Mouse (Mus musculus) lung, embryonic 15.5 days (tissue): ENCODE data around the gene Rbm4. TPM values are rescaled to one million over a fixed set of nuclear protein-coding genes. Genes with fewer than 3 reads are reported as not detected.
"Not testable (repeated sequence)": the region's sequence is repeated elsewhere in the genome, so short reads cannot be mapped to it uniquely, and the experiment has no call there.

Experiments
- ATAC-seq: fragments of 200-750 bp; cut with Nextera tagmentation; 2 replicates; pipeline ENCODE4 v1.8.0; 2017; ENCODE audit warnings: moderate number of reproducible peaks, borderline replicate concordance; ENCODE audit not compliant: low FRiP score, low TSS enrichment; ENCODE audit errors: extremely low read depth
- H3K27ac ChIP-seq: fragments of 300-500 bp; sonication (generic); 2 replicates; pipeline ENCODE4 v1.5.1; 2015; ENCODE audit warnings: moderate library complexity, mild to moderate bottlenecking, inconsistent platforms
- H3K27me3 ChIP-seq: fragments of 300-500 bp; sonication (generic); 2 replicates; pipeline ENCODE4 v1.6.1; 2015; ENCODE audit warnings: inconsistent platforms
- H3K36me3 ChIP-seq: fragments of 300-500 bp; sonication (generic); 2 replicates; pipeline ENCODE4 v1.6.1; 2015; ENCODE audit warnings: inconsistent platforms
- H3K4me1 ChIP-seq: fragments of 300-500 bp; sonication (generic); 2 replicates; pipeline ENCODE4 v1.6.1; 2015; ENCODE audit warnings: inconsistent platforms
- H3K4me2 ChIP-seq: fragments of 300-500 bp; sonication (generic); 2 replicates; pipeline ENCODE4 v1.6.1; 2015; ENCODE audit warnings: inconsistent platforms, mild to moderate bottlenecking, moderate library complexity
- H3K4me3 ChIP-seq: fragments of 300-500 bp; sonication (generic); 2 replicates; pipeline ENCODE4 v1.5.1; 2015; ENCODE audit warnings: mild to moderate bottlenecking, inconsistent platforms
- H3K9ac ChIP-seq: fragments of 300-500 bp; sonication (generic); 2 replicates; pipeline ENCODE4 v1.6.1; 2015; ENCODE audit warnings: inconsistent platforms
- H3K9me3 ChIP-seq: fragments of 300-500 bp; sonication (generic); 2 replicates; pipeline ENCODE4 v1.6.1; 2016; ENCODE audit warnings: inconsistent platforms
- WGBS: fragments of 180-500 bp; shearing (Covaris S2); methylation state at CpG from one replicate; pipeline ENCODE4 v1.1.7; 2015; 5-methylcytosine and 5-hydroxymethylcytosine counted together
- polyA plus RNA-seq: library from polyadenylated mRNA; unstranded; fragments of >200 nt; fragmentation: Nextera tagmentation; extraction: Ambion mirVana; gene quantifications from 2 replicates; pipeline ENCODE4 v1.2.1, GENCODE M21; 2015

Gene Rbm4
- polyA plus RNA-seq, 1 experiment from 2014 or later: 64.1 TPM

- Histone ChIP-seq H3K4me1 (peaks cover 2% of the 10 kb centered on the region; the same call in 1 of the 2 replicates), H3K9ac (no peak overlapping the region), H3K9me3 (no peaks in the 10 kb centered on the region), H3K4me3 (no peak overlapping the region), H3K36me3 (no peaks in the 10 kb centered on the region), H3K27me3 (no peaks in the 10 kb centered on the region), H3K27ac (no peak overlapping the region), H3K4me2 (no peak overlapping the region)
- 29% methylated on average over 1 of the region's 1 CpGs for WGBS
- no peak for ATAC-seq
Observed at GRCm38 (mm10) chr19:4817182-4817835, 23.6 kb upstream of the Rbm4 start.

- no peak for ATAC-seq
- no peak overlapping the region for H3K27ac ChIP-seq
- no peak overlapping the region for H3K4me3 ChIP-seq
- no peaks in the 10 kb centered on the region for H3K27me3 ChIP-seq
- no peaks in the 10 kb centered on the region for H3K9me3 ChIP-seq
- 86% methylated on average over 6 of the region's 6 CpGs for WGBS
- no peak overlapping the region for H3K4me2 ChIP-seq
- H3K9ac ChIP-seq: no peak overlapping the region
- no peaks in the 10 kb centered on the region for H3K36me3 ChIP-seq
- peaks cover 15% of the 10 kb centered on the region for H3K4me1 ChIP-seq
Observed at GRCm38 (mm10) chr19:4813015-4813414, 19.3 kb upstream of the Rbm4 start.

- ATAC-seq: not testable (repeated sequence)
- peak overlapping the region; percentile 73 for H3K4me2 ChIP-seq
Observed at GRCm38 (mm10) chr19:4812334-4812949, 18.7 kb upstream of the Rbm4 start.

GRCm38 (mm10) chr19:4811909-4812242 lies 18.2 kb upstream of the Rbm4 start:
- ATAC-seq: peak; percentile 46
- WGBS: 4% methylated on average over 12 of the region's 12 CpGs
- H3K27ac ChIP-seq: peak overlapping the region; percentile 95

More at GRCm38 (mm10) chr19:4812334-4812949, 18.7 kb upstream of the Rbm4 start:
- H3K9me3 ChIP-seq, H3K36me3 ChIP-seq, H3K27me3 ChIP-seq: not testable (repeated sequence)
- Histone ChIP-seq H3K4me1 (peaks cover 15% of the 10 kb centered on the region), H3K9ac (peak overlapping the region; percentile 83), H3K27ac (peak overlapping the region; percentile 95), H3K4me3 (peak overlapping the region; percentile 72)
- 69% methylated on average over 8 of the region's 8 CpGs for WGBS

GRCm38 (mm10) chr19:4811063-4811908 lies 17.6 kb upstream of the Rbm4 start, which contains the start of the genes Gm21992 and Rbm14:
TSS of gene Gm21992 (minus strand) at chr19:4811612.
TSS of gene Rbm14 (minus strand) at chr19:4811634.
- Histone ChIP-seq H3K4me1 (peaks cover 15% of the 10 kb centered on the region), H3K9ac (peak within 1 kb of the TSS; percentile 83), H3K36me3 (no peaks in the 10 kb centered on the region; the same call in 1 of the 2 replicates), H3K9me3 (no peaks in the 10 kb centered on the region), H3K27me3 (no peaks in the 10 kb centered on the region), H3K4me3 (peak within 1 kb of the TSS; percentile 72), H3K27ac (peak within 1 kb of the TSS; percentile 96), H3K4me2 (peak within 1 kb of the TSS; percentile 73)
- WGBS: under 1% methylated on average over 83 of the region's 83 CpGs
- peak; percentile 98 for ATAC-seq

More at GRCm38 (mm10) chr19:4811909-4812242, 18.2 kb upstream of the Rbm4 start:
- H3K4me2 ChIP-seq: peak overlapping the region; percentile 73
- H3K27me3 ChIP-seq: no peaks in the 10 kb centered on the region
- H3K4me3 ChIP-seq: peak overlapping the region; percentile 72
- H3K36me3 ChIP-seq: no peaks in the 10 kb centered on the region; the same call in 1 of the 2 replicates
- H3K4me1 ChIP-seq: peaks cover 15% of the 10 kb centered on the region
- no peaks in the 10 kb centered on the region for H3K9me3 ChIP-seq
- peak overlapping the region; percentile 83 for H3K9ac ChIP-seq

- peak overlapping the region; percentile 72 for H3K4me3 ChIP-seq
- H3K27me3 ChIP-seq: no peaks in the 10 kb centered on the region
- under 1% methylated on average over 17 of the region's 17 CpGs for WGBS
- peak overlapping the region; percentile 73 for H3K4me2 ChIP-seq
- H3K4me1 ChIP-seq: peaks cover 18% of the 10 kb centered on the region
- no peaks in the 10 kb centered on the region; the same call in 1 of the 2 replicates for H3K36me3 ChIP-seq
- no peak for ATAC-seq
- H3K9me3 ChIP-seq: no peaks in the 10 kb centered on the region
- H3K9ac ChIP-seq: peak overlapping the region; percentile 73
- H3K27ac ChIP-seq: peak overlapping the region; percentile 96
Observed at GRCm38 (mm10) chr19:4810746-4811062, 17.0 kb upstream of the Rbm4 start.

- Histone ChIP-seq H3K9me3 (no peaks in the 10 kb centered on the region), H3K4me2 (peak overlapping the region; percentile 73), H3K4me3 (peak overlapping the region; percentile 72), H3K27ac (peak overlapping the region; percentile 96), H3K27me3 (no peaks in the 10 kb centered on the region), H3K4me1 (peaks cover 19% of the 10 kb centered on the region), H3K9ac (peak overlapping the region; percentile 73), H3K36me3 (no peaks in the 10 kb centered on the region; the same call in 1 of the 2 replicates)
- no peak for ATAC-seq
- under 1% methylated on average over 14 of the region's 14 CpGs for WGBS
Observed at GRCm38 (mm10) chr19:4810309-4810708, 16.6 kb upstream of the Rbm4 start.

- Histone ChIP-seq H3K36me3 (peaks cover 51% of the 10 kb centered on the region), H3K4me3 (no peak overlapping the region)
- 0 out of 2 replicates have a peak, but pooled peaks have one; percentile 11 for ATAC-seq
Observed at GRCm38 (mm10) chr19:4803283-4803682, 9.6 kb upstream of the Rbm4 start.

GRCm38 (mm10) chr19:4802691-4803091 lies 9.0 kb upstream of the Rbm4 start:
- no peak overlapping the region for H3K9ac ChIP-seq
- WGBS: 93% methylated on average over 6 of the region's 7 CpGs
- no peaks in the 10 kb centered on the region for H3K9me3 ChIP-seq
- H3K27ac ChIP-seq: no peak overlapping the region
- H3K36me3 ChIP-seq: peaks cover 55% of the 10 kb centered on the region
- 0 out of 2 replicates have a peak, but pooled peaks cover 4% of the 10 kb centered on the region for H3K4me1 ChIP-seq
- ATAC-seq: 0 out of 2 replicates have a peak, but pooled peaks have one; percentile 42
- no peak overlapping the region for H3K4me2 ChIP-seq
- H3K27me3 ChIP-seq: no peaks in the 10 kb centered on the region
- H3K4me3 ChIP-seq: no peak overlapping the region

More at GRCm38 (mm10) chr19:4803283-4803682, 9.6 kb upstream of the Rbm4 start:
- H3K27ac ChIP-seq: no peak overlapping the region
- no peaks in the 10 kb centered on the region for H3K27me3 ChIP-seq
- H3K4me1 ChIP-seq: 0 out of 2 replicates have a peak, but pooled peaks cover 4% of the 10 kb centered on the region
- 82% methylated on average over 10 of the region's 10 CpGs for WGBS
- H3K4me2 ChIP-seq: no peak overlapping the region
- no peak overlapping the region for H3K9ac ChIP-seq
- no peaks in the 10 kb centered on the region for H3K9me3 ChIP-seq

- Histone ChIP-seq H3K27me3 (no peaks in the 10 kb centered on the region), H3K9me3 (no peaks in the 10 kb centered on the region), H3K36me3 (peaks cover 61% of the 10 kb centered on the region), H3K4me1 (peaks cover 12% of the 10 kb centered on the region), H3K4me3 (no peak overlapping the region), H3K9ac (no peak overlapping the region), H3K27ac (no peak overlapping the region), H3K4me2 (no peak overlapping the region)
- WGBS: 94% methylated on average over 5 of the region's 5 CpGs
- ATAC-seq: no peak
Observed at GRCm38 (mm10) chr19:4799083-4799482, 5.4 kb upstream of the Rbm4 start.

GRCm38 (mm10) chr19:4797846-4798245 lies 4.1 kb upstream of the Rbm4 start:
- peaks cover 12% of the 10 kb centered on the region for H3K4me1 ChIP-seq
- WGBS: 97% methylated on average over 2 of the region's 2 CpGs
- H3K9me3 ChIP-seq: no peaks in the 10 kb centered on the region
- no peak overlapping the region for H3K9ac ChIP-seq
- H3K4me2 ChIP-seq: no peak overlapping the region
- no peak overlapping the region for H3K4me3 ChIP-seq
- no peak for ATAC-seq
- H3K27ac ChIP-seq: no peak overlapping the region
- peaks cover 55% of the 10 kb centered on the region for H3K36me3 ChIP-seq
- H3K27me3 ChIP-seq: no peaks in the 10 kb centered on the region
